Mouse (Mus musculus) limb, embryonic 10.5 days (tissue): Measurements from ENCODE around the gene Tmem212. TPM values are rescaled to one million over a fixed set of nuclear protein-coding genes. Genes with fewer than 3 reads are reported as not detected.

Experiments
- DNase-seq: peaks from one replicate; pipeline ENCODE4 v3.0.0-alpha.2; 2017; ENCODE audit warnings: low spot score
- H3K27ac ChIP-seq: fragments of 300-500 bp; sonication (generic); 2 replicates; pipeline ENCODE4 v1.5.1; 2016; ENCODE audit warnings: mild to moderate bottlenecking
- H3K27me3 ChIP-seq: fragments of 300-500 bp; sonication (generic); 2 replicates; pipeline ENCODE4 v1.6.1; 2016; ENCODE audit warnings: low read depth, mild to moderate bottlenecking; ENCODE audit not compliant: poor library complexity, severe bottlenecking
- H3K36me3 ChIP-seq: fragments of 300-500 bp; sonication (generic); 2 replicates; pipeline ENCODE4 v1.6.1; 2016; ENCODE audit warnings: mild to moderate bottlenecking, moderate library complexity
- H3K4me1 ChIP-seq: fragments of 300-500 bp; sonication (generic); 2 replicates; pipeline ENCODE4 v1.6.1; 2016
- H3K4me3 ChIP-seq: fragments of 300-500 bp; sonication (generic); 2 replicates; pipeline ENCODE4 v1.5.1; 2016; ENCODE audit warnings: mild to moderate bottlenecking, moderate library complexity
- H3K9me3 ChIP-seq: fragments of 300-500 bp; sonication (generic); replicated peaks from 2 replicates; pipeline ENCODE4 v1.6.1; 2016; ENCODE audit warnings: mild to moderate bottlenecking
- WGBS: fragments of 180-500 bp; shearing (Covaris S2); methylation state at CpG from one replicate; pipeline ENCODE4 v1.1.7; 2016; 5-methylcytosine and 5-hydroxymethylcytosine counted together
- polyA plus RNA-seq: library from polyadenylated mRNA; unstranded; fragments of >200 nt; fragmentation: Nextera tagmentation; extraction: Ambion mirVana; gene quantifications from 2 replicates; pipeline ENCODE4 v1.2.1, GENCODE M21; 2016

The Tmem212 gene
- polyA plus RNA-seq, 1 experiment from 2014 or later, result not detected

DNA sequence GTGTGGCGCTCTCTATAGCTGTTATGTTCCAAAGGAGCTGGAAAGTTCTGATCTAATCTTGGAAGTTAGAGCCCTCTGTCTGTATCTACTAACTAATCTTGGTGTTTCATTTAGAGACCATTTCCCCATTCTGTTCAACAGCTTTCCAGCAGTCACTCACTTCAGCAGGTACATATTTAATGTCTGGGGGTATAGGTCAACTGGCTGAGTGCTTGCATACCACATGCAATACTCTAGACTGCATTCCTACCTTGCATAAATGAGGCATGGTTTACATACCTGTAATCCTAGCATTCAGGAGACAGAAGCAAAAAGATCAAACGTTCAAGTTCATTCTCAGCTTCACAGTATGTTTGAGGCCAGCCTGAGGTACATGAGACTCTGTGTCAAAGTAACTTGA lies 39.9 kb downstream of the Tmem212 start:
- Histone ChIP-seq H3K27me3 (no peaks in the 10 kb centered on the region), H3K36me3 (no peaks in the 10 kb centered on the region), H3K27ac (no peak overlapping the region), H3K4me1 (peaks cover 24% of the 10 kb centered on the region), H3K4me3 (no peak overlapping the region), H3K9me3 (no peaks in the 10 kb centered on the region)
- no peak for DNase-seq
- WGBS, result 86% methylated on average over 2 of the region's 2 CpGs

- H3K27ac ChIP-seq, result no peak overlapping the region
- no peak for DNase-seq
- 64% methylated on average over 5 of the region's 5 CpGs for WGBS
Measured at GRCm38 (mm10) chr3:27854431-27855180, 41.6 kb downstream of the Tmem212 start.

DNA sequence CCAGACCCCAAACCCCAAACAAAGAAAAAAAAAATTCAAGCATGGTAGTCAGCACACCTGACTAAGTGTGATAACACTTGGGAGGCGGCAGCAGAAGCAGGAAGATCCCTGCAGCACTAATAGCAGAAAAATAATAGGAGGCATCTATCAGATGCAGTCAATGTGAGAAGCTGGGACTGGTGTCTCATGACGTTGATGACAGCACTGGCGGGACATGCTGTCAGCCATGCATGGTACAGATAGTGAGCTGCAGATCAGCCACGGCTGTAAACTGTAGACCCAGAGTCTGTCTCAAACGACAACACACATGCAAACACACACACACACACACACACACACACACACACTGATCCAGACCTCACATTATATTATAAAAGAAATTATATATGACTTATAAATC lies 52.9 kb downstream of the Tmem212 start:
- WGBS, result 80% methylated on average over 5 of the region's 5 CpGs
- Histone ChIP-seq H3K9me3 (no peaks in the 10 kb centered on the region), H3K4me3 (no peak overlapping the region), H3K27me3 (no peaks in the 10 kb centered on the region), H3K4me1 (no peaks in the 10 kb centered on the region), H3K27ac (no peak overlapping the region), H3K36me3 (no peaks in the 10 kb centered on the region)
- peak; percentile 4 for DNase-seq

More at GRCm38 (mm10) chr3:27854431-27855180, 41.6 kb downstream of the Tmem212 start:
- Histone ChIP-seq H3K27me3 (no peaks in the 10 kb centered on the region), H3K36me3 (no peaks in the 10 kb centered on the region), H3K4me1 (peaks cover 23% of the 10 kb centered on the region), H3K4me3 (no peak overlapping the region), H3K9me3 (no peaks in the 10 kb centered on the region)

GRCm38 (mm10) chr3:27842856-27843255 lies 53.3 kb downstream of the Tmem212 start:
- no peaks in the 10 kb centered on the region for H3K27me3 ChIP-seq
- H3K4me3 ChIP-seq, result no peak overlapping the region
- H3K27ac ChIP-seq, result no peak overlapping the region
- H3K9me3 ChIP-seq, result no peaks in the 10 kb centered on the region
- no peaks in the 10 kb centered on the region for H3K36me3 ChIP-seq
- H3K4me1 ChIP-seq, result no peaks in the 10 kb centered on the region
- 69% methylated on average over 5 of the region's 5 CpGs for WGBS
- DNase-seq, result peak; percentile 20

DNA sequence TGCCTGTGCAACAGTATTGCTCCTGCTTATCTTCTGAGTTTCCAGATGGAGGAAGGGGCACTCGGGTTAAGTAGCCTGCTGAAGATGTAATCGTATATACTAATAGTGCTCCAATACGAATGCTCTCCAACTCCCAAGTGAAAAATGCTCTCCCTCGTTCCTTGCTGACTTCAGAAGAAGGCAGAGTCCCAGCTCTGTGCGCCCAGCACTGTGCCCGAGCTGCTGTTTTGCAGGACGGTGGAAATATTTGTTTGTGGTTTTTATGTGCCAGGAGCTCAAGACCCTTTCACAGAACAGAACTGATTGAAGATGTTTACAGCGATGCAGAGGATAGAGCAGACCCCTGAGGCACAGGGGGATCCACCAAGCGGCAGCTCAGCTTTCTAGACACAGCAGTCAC lies 55.9 kb downstream of the Tmem212 start:
- H3K36me3 ChIP-seq, result no peaks in the 10 kb centered on the region
- peak; percentile 26 for DNase-seq
- H3K27me3 ChIP-seq, result no peaks in the 10 kb centered on the region
- 58% methylated on average over 9 of the region's 9 CpGs for WGBS
- no peaks in the 10 kb centered on the region for H3K4me1 ChIP-seq
- no peaks in the 10 kb centered on the region for H3K9me3 ChIP-seq
- H3K27ac ChIP-seq, result no peak overlapping the region
- H3K4me3 ChIP-seq, result no peak overlapping the region

- no peaks in the 10 kb centered on the region for H3K9me3 ChIP-seq
- 74% methylated on average over 3 of the region's 3 CpGs for WGBS
- H3K36me3 ChIP-seq, result no peaks in the 10 kb centered on the region
- no peaks in the 10 kb centered on the region for H3K27me3 ChIP-seq
- H3K4me1 ChIP-seq, result no peaks in the 10 kb centered on the region
- H3K27ac ChIP-seq, result no peak overlapping the region
- no peak overlapping the region for H3K4me3 ChIP-seq
- peak; percentile 12 for DNase-seq
Measured at GRCm38 (mm10) chr3:27839795-27840194, 56.4 kb downstream of the Tmem212 start.

DNA sequence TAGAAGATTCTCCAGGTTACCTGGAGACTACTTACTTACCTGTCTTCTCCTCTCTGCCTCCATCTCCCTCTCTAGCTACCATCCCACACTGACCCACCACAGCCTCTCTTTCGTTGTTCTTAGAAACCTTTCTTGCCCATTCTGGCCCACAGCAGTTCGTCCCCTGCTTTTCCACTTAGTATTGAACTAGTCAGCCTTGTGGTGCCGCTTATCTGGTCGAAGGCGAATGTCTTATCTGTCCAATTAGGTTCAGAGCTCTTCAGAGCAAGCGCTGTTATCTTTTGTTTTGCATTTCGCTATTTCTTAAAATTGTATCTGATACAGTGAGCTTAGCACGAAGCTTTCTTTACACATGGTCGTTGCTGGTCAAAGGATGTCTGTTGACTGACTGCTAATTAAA lies 56.9 kb downstream of the Tmem212 start:
- no peaks in the 10 kb centered on the region for H3K27me3 ChIP-seq
- no peaks in the 10 kb centered on the region for H3K36me3 ChIP-seq
- DNase-seq, result no peak
- no peaks in the 10 kb centered on the region for H3K4me1 ChIP-seq
- 92% methylated on average over 9 of the region's 9 CpGs for whole genome bisulfite sequencing
- no peaks in the 10 kb centered on the region for H3K9me3 ChIP-seq
- H3K27ac ChIP-seq, result no peak overlapping the region
- no peak overlapping the region for H3K4me3 ChIP-seq

- Histone ChIP-seq H3K4me3 (no peak overlapping the region), H3K9me3 (no peaks in the 10 kb centered on the region), H3K36me3 (no peaks in the 10 kb centered on the region), H3K27me3 (no peaks in the 10 kb centered on the region), H3K4me1 (no peaks in the 10 kb centered on the region), H3K27ac (no peak overlapping the region)
- DNase-seq, result peak; percentile 12
- 86% methylated on average over 3 of the region's 3 CpGs for whole genome bisulfite sequencing
Measured at GRCm38 (mm10) chr3:27836297-27836696, 59.9 kb downstream of the Tmem212 start.

DNA sequence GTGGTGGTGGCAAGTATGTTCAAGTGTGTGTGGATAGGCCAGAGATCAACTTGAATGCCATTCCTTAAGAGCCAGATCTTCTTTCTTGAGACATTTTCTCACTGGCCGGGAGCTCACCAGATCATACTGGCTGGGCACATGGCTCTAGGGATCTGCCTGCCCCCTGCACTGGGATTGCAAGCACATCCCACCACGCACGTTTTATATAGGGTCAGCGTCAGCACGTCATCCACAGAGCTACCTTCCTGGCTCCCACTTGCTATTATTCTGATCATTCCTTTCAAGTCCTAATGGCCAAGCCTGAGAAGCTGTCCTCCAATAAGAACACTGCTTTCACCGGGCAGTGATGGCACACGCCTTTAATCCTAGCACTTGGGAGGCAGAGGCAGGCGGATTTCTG lies 60.4 kb downstream of the Tmem212 start:
- Histone ChIP-seq H3K27me3 (no peaks in the 10 kb centered on the region), H3K4me3 (no peak overlapping the region), H3K4me1 (no peaks in the 10 kb centered on the region), H3K27ac (no peak overlapping the region), H3K9me3 (no peaks in the 10 kb centered on the region), H3K36me3 (no peaks in the 10 kb centered on the region)
- DNase-seq, result peak; percentile 20
- WGBS, result 97% methylated on average over 8 of the region's 8 CpGs

DNA sequence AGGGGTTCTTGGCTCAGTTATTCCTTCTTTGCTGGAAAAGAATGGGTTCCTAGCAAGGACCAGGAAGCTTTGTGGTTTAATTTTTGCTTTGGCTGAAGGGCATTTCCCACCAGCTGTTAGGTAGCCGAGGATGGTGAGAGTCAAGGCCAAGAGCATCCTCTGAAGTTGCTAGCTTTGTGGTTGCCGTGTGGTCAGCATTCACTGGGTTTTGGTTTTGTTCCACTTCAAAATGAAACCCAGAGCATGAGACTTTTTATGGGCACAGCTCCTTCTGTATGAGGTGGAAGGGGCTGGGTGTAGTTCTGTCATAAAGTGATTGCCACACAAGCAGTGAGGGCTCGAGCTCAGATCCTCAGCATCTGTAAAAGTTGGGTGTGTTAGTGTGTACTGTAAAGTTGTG lies 67.4 kb downstream of the Tmem212 start:
- no peaks in the 10 kb centered on the region for H3K9me3 ChIP-seq
- no peak for DNase-seq
- H3K27me3 ChIP-seq, result no peaks in the 10 kb centered on the region
- WGBS, result 86% methylated on average over 3 of the region's 3 CpGs
- no peak overlapping the region for H3K4me3 ChIP-seq
- no peaks in the 10 kb centered on the region for H3K4me1 ChIP-seq
- H3K27ac ChIP-seq, result no peak overlapping the region
- no peaks in the 10 kb centered on the region for H3K36me3 ChIP-seq

GRCm38 (mm10) chr3:27827236-27827635 lies 68.9 kb downstream of the Tmem212 start:
- Histone ChIP-seq H3K36me3 (no peaks in the 10 kb centered on the region), H3K9me3 (no peaks in the 10 kb centered on the region), H3K4me1 (no peaks in the 10 kb centered on the region), H3K4me3 (no peak overlapping the region), H3K27ac (no peak overlapping the region), H3K27me3 (no peaks in the 10 kb centered on the region)
- no peak for DNase-seq
- 86% methylated on average over 3 of the region's 3 CpGs for WGBS

- Histone ChIP-seq H3K4me3 (no peak overlapping the region), H3K4me1 (no peaks in the 10 kb centered on the region), H3K27me3 (no peaks in the 10 kb centered on the region), H3K27ac (no peak overlapping the region), H3K36me3 (no peaks in the 10 kb centered on the region), H3K9me3 (no peaks in the 10 kb centered on the region)
- WGBS, result 85% methylated on average over 4 of the region's 4 CpGs
- no peak for DNase-seq
Measured at GRCm38 (mm10) chr3:27825985-27826384, 70.2 kb downstream of the Tmem212 start.
